Mouse (Mus musculus): ENCODE results near the gene Irak3.

DNA sequence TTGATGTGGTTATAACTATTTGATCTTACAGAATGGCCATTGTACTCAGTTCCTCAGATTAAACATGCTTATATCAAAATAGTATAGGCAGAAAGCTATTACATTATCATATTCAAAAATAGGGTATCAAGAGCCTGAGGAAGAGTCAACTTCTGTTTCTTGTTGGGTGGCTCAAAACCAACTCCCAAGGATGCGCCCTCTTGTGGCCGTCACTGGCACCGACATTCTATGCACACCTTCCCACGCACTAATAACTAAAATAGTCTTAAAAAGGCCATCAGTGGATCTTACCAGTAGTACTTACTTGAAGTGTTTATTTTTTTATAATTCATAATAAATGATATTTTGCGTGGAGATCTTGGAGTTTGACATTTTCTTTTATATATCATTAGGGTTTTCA lies 29.8 kb upstream of the Irak3 start:
- TF ChIP-seq CTCF (IDR thresholded peaks at IDR 0.05; ENCODE audit: borderline replicate concordance, insufficient read depth, low read depth, low read length) (peak; percentile 63; the same call in 1 of the 2 replicates), POLR2A (IDR thresholded peaks at IDR 0.05; ENCODE audit: borderline replicate concordance, insufficient read depth, low read length) (no peak)
